Mouse (Mus musculus): Measurements from ENCODE around the gene Ap2a2.
A peak's percentile ranks its signal among the peaks of the same experiment; 100 is the strongest.

The Ap2a2 gene

DNA sequence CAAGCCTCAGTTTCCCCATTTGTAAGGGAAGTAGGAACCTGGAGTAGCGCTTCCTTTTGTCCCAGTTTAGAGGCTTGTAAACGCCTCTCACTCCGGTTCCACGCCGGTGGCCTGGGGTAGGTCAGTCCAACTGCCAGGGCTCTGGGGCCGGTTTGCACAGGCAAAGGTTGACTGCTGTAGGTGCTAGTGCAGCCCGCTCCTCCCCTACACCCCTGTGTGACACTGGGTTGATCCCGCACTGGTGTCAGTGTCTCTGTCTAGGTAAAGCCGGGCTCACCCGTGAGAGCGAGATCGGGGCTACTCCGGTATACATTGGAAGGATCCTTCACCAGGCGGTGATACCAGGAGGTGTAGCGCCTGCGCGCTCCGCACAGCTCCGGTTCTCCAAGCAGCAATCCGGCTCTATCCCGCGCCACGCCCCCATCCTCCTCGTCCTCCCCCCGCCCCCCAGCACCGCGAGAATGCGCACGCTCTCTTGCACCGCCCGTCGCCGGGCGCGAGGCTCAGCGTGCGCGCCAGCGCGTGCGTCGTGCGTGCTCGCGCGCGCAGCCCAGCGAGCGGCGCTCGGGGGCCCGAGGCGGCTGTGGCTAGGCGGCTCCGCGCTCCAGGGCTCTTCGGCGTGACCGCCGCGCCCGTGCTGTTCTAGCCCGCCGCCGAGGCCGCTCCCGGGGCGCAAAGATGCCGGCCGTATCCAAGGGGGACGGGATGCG is at the start of gene Ap2a2:
Gene Ap2a2 (plus strand): TSS at position 492 of the 710 bp plus-strand sequence.
- peak; percentile 88 for DNase-seq (ENCODE audit: low spot score)

DNA sequence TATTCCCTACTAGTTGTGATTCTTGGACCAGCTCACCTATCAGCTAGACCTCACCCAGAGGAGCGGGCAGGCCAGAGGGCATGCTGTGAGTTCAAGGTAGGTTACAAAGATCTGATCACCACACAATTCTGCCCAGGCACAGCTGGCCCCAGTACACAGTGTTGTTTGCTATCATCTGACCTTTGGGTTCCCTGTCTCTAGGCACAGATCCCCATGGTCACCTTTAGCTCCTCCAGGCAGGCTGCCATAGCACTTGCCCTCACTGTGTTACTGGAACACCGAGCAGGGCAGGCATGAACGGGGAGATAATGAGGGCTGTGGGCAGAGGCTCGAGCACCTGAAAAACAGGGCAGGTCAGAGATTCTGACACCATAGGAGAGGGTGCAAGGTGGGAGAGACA is 44.3 kb upstream of the Ap2a2 start:
- DNase-seq (ENCODE audit: low spot score), result no peak

DNA sequence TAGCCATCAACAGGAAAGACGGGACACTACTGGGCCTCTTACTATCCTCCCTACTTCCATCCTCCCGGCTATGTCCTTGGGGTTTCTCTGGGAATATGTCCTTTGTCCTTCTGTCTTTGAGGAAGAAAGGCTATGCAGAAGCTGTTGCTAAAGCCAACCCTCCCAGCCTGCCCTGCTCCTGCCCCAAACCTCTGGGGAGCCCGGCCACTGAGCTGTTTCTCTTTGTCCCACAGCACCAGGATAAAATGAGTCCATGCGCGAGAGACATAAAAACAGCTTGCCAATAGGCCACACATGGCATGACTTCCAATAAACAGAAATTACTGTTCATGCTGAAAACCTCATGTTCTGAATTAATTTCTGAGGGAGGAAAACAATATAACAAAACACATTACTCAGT is 43.7 kb upstream of the Ap2a2 start:
- no peak for DNase-seq (ENCODE audit: low spot score)

DNA sequence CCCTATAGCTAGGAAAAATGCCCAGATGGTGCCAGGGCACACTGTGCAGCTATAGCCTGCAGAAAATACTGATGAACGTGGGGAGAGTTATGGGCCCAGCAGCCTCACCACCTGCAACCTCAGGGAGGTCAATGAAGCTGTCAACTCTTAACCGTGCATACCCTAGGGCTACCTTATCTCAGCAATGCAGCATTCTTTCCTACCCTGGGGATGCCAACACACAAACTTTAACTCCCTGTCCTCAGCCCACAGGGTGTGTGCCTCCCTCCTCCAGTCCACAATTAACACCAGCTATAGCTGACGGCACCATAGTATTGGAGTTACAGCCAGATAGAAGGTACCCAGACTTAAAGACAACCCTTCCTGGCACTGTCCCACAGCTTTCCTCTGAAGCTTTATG is 43.0 kb upstream of the Ap2a2 start:
- no peak for DNase-seq (ENCODE audit: low spot score)

DNA sequence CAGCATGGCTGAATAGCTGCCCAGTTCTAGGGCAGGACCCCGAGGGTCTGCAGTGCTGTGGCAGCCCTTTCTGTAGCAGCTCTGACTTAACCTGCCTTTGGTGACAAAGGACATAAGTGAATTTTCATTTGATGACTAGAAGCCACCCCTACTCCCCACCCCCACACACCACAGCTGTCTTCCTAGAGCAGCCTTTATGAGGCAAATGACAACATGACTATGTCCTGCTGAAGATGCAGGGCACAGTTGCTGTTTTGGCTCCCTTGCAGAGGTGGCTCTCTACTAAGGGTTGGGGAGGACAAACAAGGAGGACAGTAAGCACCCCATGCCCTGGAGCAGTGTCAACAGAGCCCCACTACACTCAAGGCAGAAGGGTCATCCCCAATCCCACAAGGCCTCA is 42.2 kb upstream of the Ap2a2 start:
- no peak for DNase-seq (ENCODE audit: low spot score)

DNA sequence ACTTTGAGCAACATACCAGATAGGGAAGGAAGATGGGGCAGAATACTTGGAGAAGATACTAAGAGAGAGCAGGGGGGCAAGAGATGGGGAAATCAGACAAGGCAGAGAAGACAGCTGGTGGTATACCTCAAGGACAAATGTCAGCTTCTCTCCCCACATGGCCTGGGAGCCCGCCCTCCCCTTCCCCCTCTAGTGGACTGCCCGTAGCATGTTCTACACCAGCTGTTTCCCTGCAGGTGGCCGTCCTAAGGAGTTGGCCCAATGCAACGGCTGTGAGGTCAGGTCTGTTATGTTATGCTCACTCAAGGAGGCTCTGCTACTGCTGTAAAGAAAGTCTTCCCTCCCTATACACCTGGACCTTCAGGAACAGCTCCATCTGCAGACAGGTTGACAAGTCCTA is 39.0 kb upstream of the Ap2a2 start:
- no peak for DNase-seq (ENCODE audit: low spot score)

DNA sequence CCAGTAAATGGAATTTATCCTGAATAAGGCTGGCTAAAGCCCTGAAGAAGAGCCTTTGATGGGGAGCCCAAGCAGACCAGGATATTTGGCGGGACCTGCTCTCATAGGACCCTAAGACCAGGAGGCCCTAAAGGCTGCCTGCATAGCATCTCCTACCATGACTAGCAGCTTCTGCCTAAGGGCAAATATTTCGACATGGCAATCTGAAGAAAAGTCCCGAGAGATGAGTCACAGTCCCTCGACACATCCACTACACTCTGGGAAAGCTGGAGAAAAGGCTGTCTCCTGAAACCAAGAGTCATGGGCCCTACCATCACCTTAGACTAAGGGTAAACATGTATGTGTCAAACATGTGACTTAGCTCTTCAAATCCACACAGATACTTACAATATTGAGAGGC is 37.7 kb upstream of the Ap2a2 start:
- DNase-seq (ENCODE audit: low spot score), result no peak

DNA sequence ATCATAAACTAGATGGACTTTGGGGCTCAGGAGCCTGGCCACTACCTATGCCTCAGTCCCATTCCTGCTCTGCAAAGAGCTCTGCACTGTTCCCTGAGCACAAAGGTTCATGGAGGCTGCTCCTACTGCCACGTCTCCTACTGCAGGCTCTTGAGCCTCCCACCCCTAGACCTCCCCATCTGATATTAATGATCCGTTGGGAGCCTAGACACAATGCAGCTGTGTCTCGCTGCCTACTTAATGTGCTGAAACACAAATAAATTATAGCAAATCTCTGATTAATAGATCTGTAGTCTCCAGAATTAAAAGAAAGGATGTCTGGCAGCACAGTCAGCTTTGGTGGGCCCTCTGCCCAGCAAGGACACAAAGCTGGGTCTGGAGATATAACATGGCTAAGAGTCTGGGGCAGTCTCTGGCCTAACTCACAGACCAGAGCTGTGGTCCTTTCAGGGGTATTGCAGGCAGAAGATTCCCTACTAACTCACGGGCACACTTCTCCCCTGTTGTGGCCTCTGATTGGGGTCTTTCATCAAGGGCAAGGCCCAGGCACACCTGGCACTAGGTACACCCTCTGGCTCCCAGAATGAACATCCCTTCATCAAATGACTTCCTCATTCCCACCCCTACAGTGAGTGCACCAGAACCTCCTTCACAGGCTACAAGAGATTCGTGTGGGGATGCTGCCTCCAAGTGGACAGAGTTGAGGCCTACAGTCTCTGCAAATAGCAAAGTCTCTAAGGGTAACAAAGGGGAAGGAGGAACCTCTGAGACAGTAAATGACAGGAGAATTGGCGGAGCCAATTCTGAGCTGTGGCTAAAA is 37.0 kb upstream of the Ap2a2 start:
- peak; percentile 54 for DNase-seq (ENCODE audit: low spot score)

DNA sequence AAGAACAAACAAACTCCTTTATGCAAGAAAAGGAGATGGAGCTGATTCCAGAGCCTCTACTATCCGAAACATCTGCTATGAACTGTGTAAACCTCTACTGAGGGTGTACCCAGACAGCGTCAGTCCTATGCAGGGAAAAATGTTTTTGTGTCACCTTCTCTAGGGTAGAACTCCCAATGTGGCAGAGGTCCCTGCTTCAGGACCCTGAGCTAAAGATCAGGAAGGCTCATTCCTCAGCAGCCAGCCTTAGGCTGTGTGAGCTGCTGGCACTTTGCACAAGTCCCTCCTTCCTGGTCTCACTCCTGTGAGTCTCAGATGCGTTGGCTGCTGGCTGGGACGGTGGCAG is 36.4 kb upstream of the Ap2a2 start:
- no peak for DNase-seq (ENCODE audit: low spot score)

DNA sequence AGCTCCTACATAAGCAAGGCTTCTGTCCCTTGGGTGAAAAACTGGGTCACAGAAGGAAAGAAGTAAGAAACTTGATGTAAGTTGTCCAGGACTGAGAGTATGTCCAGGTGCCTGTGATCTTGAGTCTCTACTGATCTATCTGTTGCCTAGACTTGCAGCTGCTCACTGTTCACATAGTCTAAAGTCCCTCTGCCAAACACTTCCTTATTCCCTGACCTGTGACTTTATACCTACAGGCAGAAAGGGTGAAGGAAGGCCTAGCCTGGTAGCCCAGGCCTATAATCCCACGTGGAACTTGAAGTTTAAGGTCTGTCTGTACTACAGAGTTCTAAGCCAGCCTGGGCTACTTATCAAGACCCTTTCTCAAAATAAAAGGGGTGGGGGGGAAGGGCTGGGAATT is 26.4 kb upstream of the Ap2a2 start:
- no peak for DNase-seq (ENCODE audit: low spot score)

DNA sequence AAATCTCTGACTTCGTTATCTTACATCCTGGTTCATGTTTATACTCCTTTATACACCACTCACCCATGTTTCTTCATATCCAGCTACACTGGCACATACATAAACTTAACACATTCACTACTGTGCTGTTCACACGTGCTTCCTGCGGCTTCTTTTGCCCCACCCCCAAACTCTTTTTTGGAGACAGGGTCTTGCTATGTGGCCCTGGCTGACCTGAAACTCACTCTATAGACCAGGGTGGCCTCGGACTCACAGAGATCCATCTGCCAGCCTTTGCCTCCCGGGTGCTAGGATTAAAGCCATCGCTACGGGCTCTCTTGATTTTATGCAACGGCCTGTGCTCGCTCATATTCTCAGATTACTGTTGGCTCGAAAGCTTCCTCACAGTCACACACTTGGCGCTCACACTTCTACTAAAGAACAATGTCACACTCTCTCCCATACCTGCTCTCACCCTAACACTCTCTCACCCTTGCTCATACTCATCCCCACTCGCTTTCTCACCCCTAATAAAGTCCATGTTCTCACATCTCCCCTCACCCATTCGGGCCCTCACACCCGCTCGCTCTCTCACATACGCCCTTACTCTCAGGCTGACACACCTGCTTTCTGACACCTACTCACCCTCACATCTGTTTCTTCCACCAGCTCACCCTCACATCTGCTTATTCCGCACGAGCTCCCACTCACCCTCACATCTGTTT is 23.0 kb upstream of the Ap2a2 start:
- peak; percentile 14 for DNase-seq (ENCODE audit: low spot score)

DNA sequence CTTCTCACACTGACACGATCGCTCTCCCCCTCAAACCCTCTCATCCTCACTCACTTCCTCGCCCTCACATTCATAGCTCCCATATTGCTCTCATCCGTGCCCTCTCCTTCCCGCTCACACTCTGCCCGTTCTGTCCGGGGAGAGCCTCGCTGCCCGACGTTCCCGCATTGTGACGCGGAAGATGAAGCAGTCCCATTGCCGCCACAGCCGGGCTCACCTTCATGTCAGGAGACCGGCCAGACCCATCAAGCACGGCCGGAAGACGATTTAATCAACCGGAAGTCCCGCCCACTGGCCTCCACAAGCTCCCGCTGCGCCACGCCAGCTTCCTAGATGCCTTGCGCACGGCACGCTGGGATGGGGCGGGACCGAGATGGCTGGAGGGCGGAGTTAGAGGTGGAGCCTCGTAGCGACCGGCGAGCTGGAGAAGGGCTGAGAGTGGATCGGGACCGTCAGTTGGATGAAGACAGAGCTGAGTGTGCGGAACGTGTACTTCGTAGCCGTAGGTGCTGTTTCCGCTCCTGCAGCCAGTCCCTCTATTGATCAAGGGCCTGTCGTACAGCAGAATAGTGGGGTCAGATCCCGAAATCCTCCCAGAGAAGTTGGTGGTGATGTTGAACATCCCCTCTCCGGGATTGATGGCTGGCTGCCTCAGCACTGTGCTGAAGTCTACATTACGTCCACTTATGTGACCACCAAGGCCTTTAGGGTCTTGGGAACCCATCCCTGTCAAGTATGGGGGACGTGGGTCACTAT is 22.2 kb upstream of the Ap2a2 start, which contains the start of gene Chid1:
Gene Chid1 (minus strand): TSS at position 302 of the 756 bp plus-strand sequence.
- peak; percentile 99 for DNase-seq (ENCODE audit: low spot score)

DNA sequence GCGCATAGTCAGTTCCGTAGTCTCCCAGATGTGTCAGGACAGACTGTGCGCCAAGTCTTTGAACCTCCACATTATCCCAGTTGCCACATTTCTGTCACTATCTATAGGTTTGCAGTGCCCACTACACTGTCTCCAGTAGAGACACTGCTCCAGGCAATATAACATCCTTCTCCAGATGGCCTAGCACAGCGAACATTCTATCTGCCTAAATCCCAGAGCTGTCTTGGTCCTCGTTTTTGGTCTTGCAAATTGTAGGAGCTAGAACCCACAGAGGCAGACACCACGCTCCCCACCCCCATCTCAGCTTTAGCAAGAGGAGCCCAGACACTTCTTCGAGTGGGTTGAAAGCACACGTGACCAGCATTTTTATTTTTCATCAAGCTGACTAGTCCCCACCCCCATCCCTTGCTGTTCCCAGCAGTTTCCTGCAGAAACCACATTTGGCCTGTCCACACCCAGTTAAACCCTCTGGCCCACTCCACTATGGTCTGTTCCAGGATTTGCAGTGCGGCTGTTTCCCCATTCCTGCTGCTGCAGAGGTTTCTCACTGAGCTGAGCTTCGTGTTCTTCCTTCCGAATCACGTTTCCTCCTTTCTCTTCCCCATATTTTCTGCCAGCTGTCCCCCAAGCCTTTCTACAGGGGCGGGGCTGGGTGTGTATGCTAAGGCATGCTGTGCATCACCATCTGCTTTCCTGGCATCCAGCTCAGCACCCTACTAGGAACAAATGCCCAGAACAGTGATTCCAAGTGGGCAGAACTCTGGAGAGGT is 21.5 kb upstream of the Ap2a2 start:
- peak; percentile 45 for DNase-seq (ENCODE audit: low spot score)

DNA sequence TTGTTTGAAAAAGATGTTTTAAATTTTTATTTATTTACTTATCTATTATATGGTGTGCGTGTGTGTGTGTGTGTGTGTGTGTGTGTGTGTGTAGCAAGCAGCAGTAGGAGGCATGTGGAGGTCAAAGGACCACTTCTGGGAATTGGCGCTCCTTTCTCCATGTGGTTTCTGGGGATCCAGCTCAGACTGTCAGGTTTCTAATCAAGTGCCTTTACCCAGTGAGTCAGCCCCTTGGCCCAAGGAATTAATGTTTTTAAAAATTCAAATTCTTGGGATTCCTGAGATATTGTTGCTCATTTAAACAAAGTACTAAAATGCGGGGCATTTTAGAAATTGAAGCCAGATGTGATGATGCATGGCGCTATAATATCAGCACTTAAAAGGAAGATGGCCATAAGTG is 20.3 kb upstream of the Ap2a2 start:
- no peak for DNase-seq (ENCODE audit: low spot score)

DNA sequence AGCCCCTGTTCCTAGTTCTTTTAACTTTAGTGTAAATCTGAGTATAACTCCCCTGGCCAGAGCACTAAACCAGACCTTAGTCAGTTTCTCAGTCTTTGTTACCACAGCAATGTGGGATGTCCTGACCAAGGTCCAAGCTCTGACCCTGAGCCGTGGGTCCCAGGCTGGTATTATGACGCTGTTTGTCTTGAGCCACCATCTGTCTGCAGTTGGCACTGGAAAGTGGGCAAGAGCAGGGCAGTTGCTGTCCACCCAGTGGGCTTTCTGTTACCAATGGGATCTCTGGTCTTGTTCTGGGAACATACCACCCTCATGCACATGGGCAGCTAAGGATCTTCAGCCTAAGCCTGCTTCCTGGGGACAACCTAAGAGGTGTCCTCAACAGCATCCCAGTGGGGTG is 19.4 kb upstream of the Ap2a2 start:
- DNase-seq (ENCODE audit: low spot score), result no peak

DNA sequence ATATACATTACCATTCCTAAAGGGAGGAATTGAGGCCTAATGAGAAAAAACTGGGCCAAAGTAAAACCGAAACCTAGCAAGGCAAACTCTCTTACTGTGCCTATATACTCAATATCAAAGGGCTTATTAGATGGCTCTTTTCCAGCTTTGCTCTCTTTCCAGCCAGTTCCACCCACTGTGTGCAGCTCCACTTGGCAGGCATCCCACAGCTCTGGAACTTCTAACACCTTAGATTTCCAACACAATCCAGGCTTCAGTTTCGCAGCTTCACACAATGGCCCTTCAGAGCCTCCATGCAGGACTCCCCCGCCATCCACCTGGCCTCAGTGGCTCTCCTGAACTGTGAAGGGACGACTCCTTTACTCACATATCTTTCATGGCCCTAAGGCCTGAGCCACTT is 17.3 kb upstream of the Ap2a2 start:
- DNase-seq (ENCODE audit: low spot score), result no peak

DNA sequence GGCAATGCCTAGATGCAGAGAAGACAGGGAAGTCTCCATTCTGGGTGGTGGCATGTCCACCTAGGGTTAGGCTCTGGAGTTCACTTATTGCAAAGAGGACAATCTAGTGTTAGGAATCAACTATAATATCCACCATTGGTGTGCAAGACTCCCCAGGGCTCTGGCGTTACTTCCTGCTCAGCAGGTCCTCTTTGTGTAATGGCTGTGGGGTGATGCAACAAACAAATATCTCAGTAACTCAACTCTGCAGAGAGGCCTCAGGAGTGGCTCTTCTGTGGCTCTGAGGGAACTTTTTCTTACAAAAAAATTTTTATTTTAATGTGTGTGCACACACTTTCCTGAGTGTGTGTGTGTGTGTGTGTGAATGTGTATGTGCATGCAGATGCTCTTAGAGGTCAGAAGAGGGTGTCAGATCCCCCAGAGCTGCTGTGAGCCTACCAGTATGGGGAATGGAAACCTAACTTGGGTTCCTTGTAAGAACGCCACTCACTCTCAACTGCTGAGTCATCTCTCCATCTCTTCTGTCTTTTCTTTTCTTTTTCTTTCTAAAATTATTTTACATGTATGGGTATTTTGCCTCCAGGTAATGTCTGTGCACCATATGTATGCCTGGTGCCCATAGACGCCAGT is 12.4 kb upstream of the Ap2a2 start:
- no peak for DNase-seq (ENCODE audit: low spot score)

DNA sequence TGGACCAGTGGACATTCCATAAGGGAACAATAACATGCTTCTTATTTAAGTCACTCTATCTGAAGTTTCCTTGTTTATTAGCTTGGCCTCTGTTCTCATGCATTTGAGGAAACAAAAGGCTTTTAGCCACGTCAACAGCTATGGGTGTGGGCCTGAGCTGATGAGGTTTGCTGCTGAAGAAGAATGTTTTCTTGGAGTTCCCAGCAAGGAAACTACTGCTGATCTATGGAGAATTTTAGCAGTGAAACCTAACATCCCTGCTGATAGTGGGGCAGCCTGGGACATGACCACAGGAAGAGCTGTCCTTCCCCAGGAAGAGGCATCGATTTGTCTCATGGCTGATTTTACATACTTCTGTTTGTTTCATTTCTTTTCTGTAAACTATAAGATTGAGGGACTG is 11.5 kb upstream of the Ap2a2 start:
- no peak for DNase-seq (ENCODE audit: low spot score)

DNA sequence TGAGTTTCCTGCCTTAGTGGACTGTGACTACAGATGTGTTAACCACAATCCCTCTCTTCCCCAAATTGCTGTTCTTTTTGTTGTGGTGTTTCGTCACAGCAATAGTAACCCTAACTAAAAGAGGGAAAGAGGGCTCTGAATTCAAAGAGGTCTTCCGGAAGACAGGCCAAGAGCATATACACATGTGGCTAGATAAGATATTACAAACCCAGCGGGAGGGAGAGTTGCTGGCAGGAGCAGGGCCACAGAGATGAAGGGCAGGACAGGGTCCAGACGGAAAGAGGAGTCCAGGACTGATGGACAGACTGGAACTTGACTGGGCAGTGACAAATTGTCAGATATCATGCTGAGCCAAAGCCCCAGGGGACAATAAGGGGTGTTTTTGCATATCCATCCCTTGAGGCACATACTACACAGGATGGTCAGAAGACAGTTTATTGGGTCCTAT is 3.6 kb upstream of the Ap2a2 start:
- DNase-seq (ENCODE audit: low spot score), result no peak

DNA sequence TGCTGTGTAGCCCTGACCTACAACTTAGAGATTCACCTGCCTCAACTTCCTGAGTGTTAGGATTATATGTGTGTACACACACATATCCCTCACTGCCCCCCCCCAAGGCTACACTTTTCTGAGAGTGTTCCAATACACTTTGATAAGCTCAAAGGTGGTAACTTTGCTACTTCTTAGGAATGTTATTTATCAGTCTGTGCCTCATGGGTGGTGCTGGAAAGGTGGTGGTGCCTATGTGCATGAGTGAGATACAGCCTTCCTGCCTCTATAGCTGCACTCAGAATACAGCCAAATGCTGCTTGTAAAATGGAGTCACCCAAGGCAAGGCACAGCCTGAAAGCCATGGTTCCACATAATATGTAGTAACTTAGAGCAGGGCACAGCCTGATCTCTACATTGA is 3.0 kb upstream of the Ap2a2 start:
- no peak for DNase-seq (ENCODE audit: low spot score)

DNA sequence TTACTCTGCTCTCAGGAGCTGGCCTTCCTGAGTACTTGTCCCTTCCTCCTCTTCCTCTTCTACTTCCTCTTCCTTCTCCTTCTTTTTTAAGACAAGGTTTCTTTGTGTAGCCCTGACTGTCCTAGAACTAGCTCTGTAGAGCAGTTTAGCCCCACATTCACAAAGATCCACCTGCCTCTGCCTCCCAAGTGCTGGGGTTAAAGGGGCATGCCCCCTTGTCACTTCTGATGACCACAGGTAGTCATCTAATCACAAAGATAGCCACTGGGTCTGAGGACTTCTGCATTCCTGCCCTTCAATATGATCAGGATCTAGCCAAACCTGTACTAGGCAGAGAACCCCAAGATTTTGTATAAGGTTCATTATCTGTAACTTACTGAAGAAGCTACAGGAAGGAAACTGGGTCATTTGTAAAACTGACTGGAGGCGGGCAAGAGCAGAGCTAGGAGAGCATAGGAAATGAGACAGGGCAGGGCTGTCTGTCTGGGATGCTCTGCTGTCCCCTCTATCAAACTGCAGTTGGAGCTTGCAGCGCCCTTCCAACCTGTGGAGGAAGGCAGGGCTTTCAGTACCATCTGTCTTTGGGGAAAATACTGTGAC is 2.1 kb upstream of the Ap2a2 start:
- DNase-seq (ENCODE audit: low spot score), result no peak

Measured in urinary bladder, postnatal 25 days (tissue).